ENCODE assay signal across 8 mouse cellular contexts in the genomic region with DNA sequence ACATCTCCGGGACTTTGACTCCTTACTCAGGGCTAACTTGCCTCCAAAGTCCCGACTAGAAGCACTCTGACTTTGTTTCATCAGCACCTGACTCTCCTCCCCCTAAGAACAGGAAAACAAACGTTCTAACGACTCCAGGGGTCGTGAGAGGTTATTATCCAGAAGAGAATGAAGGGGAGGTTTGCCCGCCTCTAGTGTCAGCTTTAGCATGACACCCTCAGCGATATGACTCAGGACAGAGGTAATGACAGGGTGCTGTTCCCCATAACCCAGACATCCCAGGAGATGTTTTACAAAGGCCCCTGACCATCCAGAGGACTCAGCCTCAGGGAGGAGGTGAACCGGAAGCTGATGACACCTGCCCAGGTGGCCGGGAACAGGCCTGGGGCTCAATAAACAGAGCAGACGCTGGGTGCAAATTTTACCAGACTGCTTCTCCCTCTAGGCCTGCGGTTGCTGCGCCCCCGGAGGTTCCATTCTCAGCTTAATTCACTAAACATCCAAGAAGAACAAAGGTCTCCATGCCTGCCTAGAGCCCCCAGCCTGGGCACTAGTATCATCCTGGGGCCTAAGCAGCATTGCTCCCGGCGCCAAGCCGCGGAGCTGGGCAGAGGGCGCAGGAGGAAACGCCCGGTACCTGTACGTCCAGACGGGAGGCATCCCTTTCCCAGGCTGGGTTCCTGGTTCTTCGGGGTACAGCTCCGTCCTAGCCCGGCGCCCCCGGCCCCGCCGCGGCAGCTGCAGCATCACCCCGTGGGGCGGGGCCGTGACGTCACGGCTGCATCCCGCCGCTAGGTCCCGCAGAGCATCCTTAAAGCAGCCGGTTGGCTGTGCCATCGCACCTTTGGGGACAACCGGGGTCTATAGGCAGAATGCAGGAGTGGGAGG. TPM values are rescaled to one million over a fixed set of nuclear protein-coding genes. Genes with fewer than 3 reads are reported as not detected.
DNase-seq lines count a peak whose midpoint lies in the region; ATAC-seq lines count a peak whose summit lies in the region.
"Had no signal": no experiment of that assay in that cellular context is flagged by ENCODE, and none has a peak within 500 bp of the region (broad histone marks: within the 10 kb centered on the region; RNA-seq: fewer than 3 reads in every experiment).

A gene (minus strand): TSS at position 785 of the 888 bp plus-strand sequence.

- peak; percentile 41 for DNase-seq in thymus, postnatal 4 days
- DNase-seq in thymus, postnatal 10 days (ENCODE audit: low spot score in 2 of 2) = no peak
- DNase-seq in forebrain, embryonic 11.5 days (ENCODE audit: low spot score) = peak; percentile 65
- peak; percentile 39 to 47 for DNase-seq in layer of hippocampus, postnatal 25 days (ENCODE audit: extremely low spot score in 1 of 2, low spot score in 1 of 2)
- no peak for DNase-seq in adrenal gland, postnatal 36 days
- no peak for DNase-seq in adrenal gland, adult 18-20 months (ENCODE audit: low spot score in 2 of 2)

- no peak within 1 kb of the TSS for H3K27ac ChIP-seq in forebrain, embryonic 11.5 days (ENCODE audit: low read depth, low read length)
- no peak within 1 kb of the TSS for H3K27ac ChIP-seq in neural tube, embryonic 12.5 days

- peak within 1 kb of the TSS; percentile 34 for H3K4me3 ChIP-seq in forebrain, embryonic 11.5 days (ENCODE audit: low read depth, low read length)
- peak within 1 kb of the TSS; percentile 52 for H3K4me3 ChIP-seq in neural tube, embryonic 12.5 days
- H3K4me3 ChIP-seq: megakaryocyte, embryonic 14.5 days had no signal

- ATAC-seq in forebrain, embryonic 11.5 days (replicated peaks; ENCODE audit: low FRiP score) = 0 out of 2 replicates have a peak, but pooled peaks have one; percentile 56
- ATAC-seq in neural tube, embryonic 12.5 days (ENCODE audit: low FRiP score, low read depth) = peak; percentile 71; the same call in 1 of the 2 replicates

- 0 out of 2 replicates have a peak, but pooled peaks cover 5% of the 10 kb centered on the region for H3K4me1 ChIP-seq in forebrain, embryonic 11.5 days (replicated peaks; ENCODE audit: control insufficient read depth, insufficient read depth, low read length)
- H3K4me1 ChIP-seq in neural tube, embryonic 12.5 days = no peaks in the 10 kb centered on the region; the same call in 1 of the 2 replicates

- H3K27me3 ChIP-seq in forebrain, embryonic 11.5 days (ENCODE audit: control insufficient read depth, insufficient read depth, low read length) = peaks cover 9% of the 10 kb centered on the region
- 0 out of 2 replicates have a peak, but pooled peaks cover 13% of the 10 kb centered on the region for H3K27me3 ChIP-seq in neural tube, embryonic 12.5 days (replicated peaks)

- no peaks in the 10 kb centered on the region for H3K9me3 ChIP-seq in forebrain, embryonic 11.5 days (ENCODE audit: control insufficient read depth, low read length)
- H3K9me3 ChIP-seq in neural tube, embryonic 12.5 days = peaks cover 2% of the 10 kb centered on the region; the same call in 1 of the 2 replicates

- WGBS in forebrain, embryonic 11.5 days = 4% methylated on average over 41 of the region's 41 CpGs
- WGBS in neural tube, embryonic 12.5 days = 7% methylated on average over 41 of the region's 41 CpGs

- H3K36me3 ChIP-seq in forebrain, embryonic 11.5 days (ENCODE audit: control insufficient read depth, insufficient read depth, low read length) = no peaks in the 10 kb centered on the region
- no peaks in the 10 kb centered on the region for H3K36me3 ChIP-seq in neural tube, embryonic 12.5 days

- H3K4me2 ChIP-seq in forebrain, embryonic 11.5 days (ENCODE audit: low read depth, low read length, severe bottlenecking) = peak within 1 kb of the TSS; percentile 75
- peak within 1 kb of the TSS; percentile 72 for H3K4me2 ChIP-seq in neural tube, embryonic 12.5 days (replicated peaks)

- H3K9ac ChIP-seq in forebrain, embryonic 11.5 days (ENCODE audit: low read length) = peak within 1 kb of the TSS; percentile 53
- peak within 1 kb of the TSS; percentile 74 for H3K9ac ChIP-seq in neural tube, embryonic 12.5 days

RNA-seq across cellular contexts. Expression of the gene that starts here (rescaled TPM):
- polyA plus RNA-seq in forebrain, embryonic 11.5 days (2014; fragmentation: Nextera tagmentation; extraction: Ambion mirVana) = 2.7 and 4.5 TPM in 2 replicates
- total RNA-seq in layer of hippocampus, postnatal 25 days (2021) = 10 to 100 TPM; 35.6 to 39.5 TPM
- 16.6 and 21.0 TPM in 2 replicates for polyA plus RNA-seq in neural tube, embryonic 12.5 days (2016; fragmentation: Nextera tagmentation; extraction: Ambion mirVana)
- total RNA-seq in adrenal gland, postnatal 36 days (2021) = under 1 TPM; 0.73 to 0.79 TPM
- 1 to 10 TPM in 1 of 2 experiments, under 1 TPM in 1; 0.64 to 1.1 TPM for total RNA-seq in adrenal gland, adult 18-20 months (2021)

Comparison
In these comparisons a context has a peak if more than half of its experiments do, and no peak if none do; other contexts are left out.
1. RNA of the gene that starts here (total RNA-seq): 35.6 to 39.5 TPM in layer of hippocampus, postnatal 25 days; 0.64 to 1.1 TPM in adrenal gland, adult 18-20 months and 0.73 to 0.79 TPM in adrenal gland, postnatal 36 days; every median in the first group is over 10 times any median in the second.
2. DNase-seq: peak in thymus, postnatal 4 days (single experiment), forebrain, embryonic 11.5 days (single experiment) and layer of hippocampus, postnatal 25 days (2 of 2); none in thymus, postnatal 10 days (0 of 2), adrenal gland, postnatal 36 days (0 of 2) and adrenal gland, adult 18-20 months (0 of 2).